Comparison of ENCODE assay signal across 8 mouse cellular contexts in the genomic region with DNA sequence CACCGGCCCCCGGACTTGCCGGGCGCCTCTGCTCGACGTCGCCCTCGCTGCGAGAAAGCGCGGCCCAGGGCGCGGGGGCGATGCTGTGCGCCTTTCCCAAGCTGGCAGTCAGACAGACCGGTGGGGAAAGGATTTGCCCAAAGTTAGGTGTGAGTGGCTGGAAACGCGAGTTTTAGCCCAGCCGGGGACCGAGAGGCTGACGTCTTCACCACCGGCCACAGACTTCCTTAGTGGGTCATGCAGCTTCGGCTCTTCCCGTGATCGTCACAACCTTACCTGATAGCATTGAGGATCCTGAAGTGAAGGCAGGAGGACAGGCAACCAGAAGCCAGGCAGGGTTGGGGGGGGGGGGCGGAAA. TPM values are rescaled to one million over a fixed set of nuclear protein-coding genes. Genes with fewer than 3 reads are reported as not detected.
A peak's percentile ranks its signal among the peaks of the same experiment; 100 is the strongest.
DNase-seq lines count a peak whose midpoint lies in the region; ATAC-seq lines count a peak whose summit lies in the region.

No protein-coding gene starts in this region.

- peak overlapping the region; percentile 61 for H3K27ac ChIP-seq in lung, embryonic 15.5 days

- H3K36me3 ChIP-seq in lung, embryonic 15.5 days = peaks cover 27% of the 10 kb centered on the region

- H3K9ac ChIP-seq in lung, embryonic 15.5 days = peak overlapping the region; percentile 90

- H3K4me2 ChIP-seq in lung, embryonic 15.5 days = peak overlapping the region; percentile 85

- H3K4me3 ChIP-seq in lung, embryonic 15.5 days = peak overlapping the region; percentile 82

- ATAC-seq in frontal cortex, adult (ENCODE audit: low TSS enrichment) = peak; percentile 27; the same call in 1 of the 2 replicates
- peak; percentile 28 to 55; a peak in 2 of 4 replicates for ATAC-seq in hematopoietic stem cell, adult 5-6 weeks (replicated peaks in 1 of 2; ENCODE audit: insufficient read depth in 1 of 2, low FRiP score in 2 of 2, low TSS enrichment in 1 of 2, low read depth in 1 of 2, poor library complexity in 2 of 2, severe bottlenecking in 2 of 2)
- peak; percentile 27; the same call in 1 of the 2 replicates for ATAC-seq in lung, embryonic 15.5 days (ENCODE audit: borderline replicate concordance, extremely low read depth, low FRiP score, low TSS enrichment)

- DNase-seq in frontal cortex, postnatal 25 days (ENCODE audit: low spot score in 2 of 2) = no peak
- peak; percentile 24 for DNase-seq in urinary bladder, postnatal 14 days (ENCODE audit: low spot score)
- DNase-seq in urinary bladder, postnatal 25 days (ENCODE audit: low spot score) = no peak
- peak; percentile 47 to 56 for DNase-seq in right cerebral cortex, adult 2 months (ENCODE audit: low spot score in 2 of 2)
- no peak for DNase-seq in cerebellum, postnatal 4 days (ENCODE audit: low spot score in 2 of 2)

- H3K27me3 ChIP-seq in lung, embryonic 15.5 days = no peaks in the 10 kb centered on the region

- peaks cover 15% of the 10 kb centered on the region; the same call in 1 of the 2 replicates for H3K4me1 ChIP-seq in lung, embryonic 15.5 days

- no peaks in the 10 kb centered on the region for H3K9me3 ChIP-seq in lung, embryonic 15.5 days

- WGBS in lung, embryonic 15.5 days = under 1% methylated on average over 26 of the region's 26 CpGs

RNA-seq across cellular contexts. Expression of a gene that starts 0.5 kb away (rescaled TPM):
- 61.5 and 65.9 TPM in 2 replicates for total RNA-seq in hematopoietic stem cell, adult 5-6 weeks (2017)
- 38.4 and 41.4 TPM in 2 replicates for polyA plus RNA-seq in lung, embryonic 15.5 days (2015; fragmentation: Nextera tagmentation; extraction: Ambion mirVana)

RNA-seq across cellular contexts. Expression of a gene that starts 0.6 kb away (rescaled TPM):
- total RNA-seq in hematopoietic stem cell, adult 5-6 weeks (2017) = 2.7 and 5.3 TPM in 2 replicates
- polyA plus RNA-seq in lung, embryonic 15.5 days (2015; fragmentation: Nextera tagmentation; extraction: Ambion mirVana) = 2.8 and 3.0 TPM in 2 replicates

RNA-seq across cellular contexts. Expression of a gene that starts 42.1 kb away (rescaled TPM):
- total RNA-seq in hematopoietic stem cell, adult 5-6 weeks (2017) = 5.0 and 9.0 TPM in 2 replicates
- 2.5 and 2.9 TPM in 2 replicates for polyA plus RNA-seq in lung, embryonic 15.5 days (2015; fragmentation: Nextera tagmentation; extraction: Ambion mirVana)

RNA-seq across cellular contexts. Expression of a gene that starts 50.3 kb away (rescaled TPM):
- 42.7 and 56.5 TPM in 2 replicates for total RNA-seq in hematopoietic stem cell, adult 5-6 weeks (2017)
- polyA plus RNA-seq in lung, embryonic 15.5 days (2015; fragmentation: Nextera tagmentation; extraction: Ambion mirVana) = 54.2 and 60.8 TPM in 2 replicates

Comparison
In these comparisons a context has a peak if more than half of its experiments do, and no peak if none do; other contexts are left out.
1. DNase-seq: peak in urinary bladder, postnatal 14 days (single experiment) and right cerebral cortex, adult 2 months (2 of 2); none in frontal cortex, postnatal 25 days (0 of 2), urinary bladder, postnatal 25 days (single experiment) and cerebellum, postnatal 4 days (0 of 2).
2. Peak in every context shown above with its lines, with median percentiles within 50 percentile points of each other: ATAC-seq.